Mouse (Mus musculus) lung, embryonic 15.5 days (tissue): Measurements from ENCODE around the gene Sox5. TPM values are rescaled to one million over a fixed set of nuclear protein-coding genes. Genes with fewer than 3 reads are reported as not detected.
A peak's percentile ranks its signal among the peaks of the same experiment; 100 is the strongest.

Source experiments
- ATAC-seq: fragments of 200-750 bp; cut with Nextera tagmentation; 2 replicates; pipeline ENCODE4 v1.8.0; 2017; ENCODE audit warnings: moderate number of reproducible peaks, borderline replicate concordance; ENCODE audit not compliant: low FRiP score, low TSS enrichment; ENCODE audit errors: extremely low read depth
- H3K27ac ChIP-seq: fragments of 300-500 bp; sonication (generic); 2 replicates; pipeline ENCODE4 v1.5.1; 2015; ENCODE audit warnings: moderate library complexity, mild to moderate bottlenecking, inconsistent platforms
- H3K27me3 ChIP-seq: fragments of 300-500 bp; sonication (generic); 2 replicates; pipeline ENCODE4 v1.6.1; 2015; ENCODE audit warnings: inconsistent platforms
- H3K36me3 ChIP-seq: fragments of 300-500 bp; sonication (generic); 2 replicates; pipeline ENCODE4 v1.6.1; 2015; ENCODE audit warnings: inconsistent platforms
- H3K4me1 ChIP-seq: fragments of 300-500 bp; sonication (generic); 2 replicates; pipeline ENCODE4 v1.6.1; 2015; ENCODE audit warnings: inconsistent platforms
- H3K4me2 ChIP-seq: fragments of 300-500 bp; sonication (generic); 2 replicates; pipeline ENCODE4 v1.6.1; 2015; ENCODE audit warnings: inconsistent platforms, mild to moderate bottlenecking, moderate library complexity
- H3K4me3 ChIP-seq: fragments of 300-500 bp; sonication (generic); 2 replicates; pipeline ENCODE4 v1.5.1; 2015; ENCODE audit warnings: mild to moderate bottlenecking, inconsistent platforms
- H3K9ac ChIP-seq: fragments of 300-500 bp; sonication (generic); 2 replicates; pipeline ENCODE4 v1.6.1; 2015; ENCODE audit warnings: inconsistent platforms
- H3K9me3 ChIP-seq: fragments of 300-500 bp; sonication (generic); 2 replicates; pipeline ENCODE4 v1.6.1; 2016; ENCODE audit warnings: inconsistent platforms
- WGBS: fragments of 180-500 bp; shearing (Covaris S2); methylation state at CpG from one replicate; pipeline ENCODE4 v1.1.7; 2015; 5-methylcytosine and 5-hydroxymethylcytosine counted together
- polyA plus RNA-seq: library from polyadenylated mRNA; unstranded; fragments of >200 nt; fragmentation: Nextera tagmentation; extraction: Ambion mirVana; gene quantifications from 2 replicates; pipeline ENCODE4 v1.2.1, GENCODE M21; 2015

Sox5 gene
- polyA plus RNA-seq, 1 experiment from 2014 or later = 23.7 TPM

DNA sequence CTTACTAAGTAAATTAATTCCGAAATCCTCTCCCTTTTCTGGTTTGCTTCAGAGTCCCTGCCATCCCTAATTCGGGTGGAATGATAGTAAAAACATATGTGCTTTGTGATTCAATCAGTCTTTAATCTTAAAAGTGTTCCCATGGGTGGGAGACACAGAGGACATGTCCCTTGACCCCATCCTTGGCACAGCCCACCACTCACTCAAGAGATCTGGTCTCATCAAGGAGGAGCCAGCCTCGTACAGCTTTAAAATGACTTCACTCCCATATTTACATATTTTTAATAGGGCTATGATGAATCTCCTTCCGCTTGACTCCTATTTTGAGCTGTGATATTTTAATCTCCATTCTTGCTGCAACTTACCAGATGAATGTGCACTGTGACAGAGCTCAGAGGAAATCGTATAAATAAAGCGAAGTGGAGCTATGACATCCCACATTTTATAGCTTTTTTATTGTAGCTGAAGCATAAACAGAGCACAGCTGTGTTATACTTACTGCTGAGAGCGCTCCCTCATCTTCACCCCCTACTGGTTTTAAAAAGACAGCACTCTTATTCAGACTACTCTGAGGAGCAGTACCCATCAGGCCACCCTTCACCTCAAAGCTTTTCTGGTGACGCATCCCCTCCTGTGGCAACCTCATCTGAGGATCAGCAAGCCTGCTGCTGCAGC is 185.1 kb downstream of the Sox5 start:
- Histone ChIP-seq H3K4me3 (no peak overlapping the region), H3K9ac (no peak overlapping the region), H3K4me1 (peaks cover 17% of the 10 kb centered on the region), H3K9me3 (no peaks in the 10 kb centered on the region), H3K36me3 (no peaks in the 10 kb centered on the region), H3K27me3 (no peaks in the 10 kb centered on the region), H3K4me2 (0 out of 2 replicates have a peak overlapping the region, but pooled peaks have one; percentile 11), H3K27ac (peak overlapping the region; percentile 34)
- WGBS = 34% methylated on average over 8 of the region's 8 CpGs
- ATAC-seq = peak; percentile 90

DNA sequence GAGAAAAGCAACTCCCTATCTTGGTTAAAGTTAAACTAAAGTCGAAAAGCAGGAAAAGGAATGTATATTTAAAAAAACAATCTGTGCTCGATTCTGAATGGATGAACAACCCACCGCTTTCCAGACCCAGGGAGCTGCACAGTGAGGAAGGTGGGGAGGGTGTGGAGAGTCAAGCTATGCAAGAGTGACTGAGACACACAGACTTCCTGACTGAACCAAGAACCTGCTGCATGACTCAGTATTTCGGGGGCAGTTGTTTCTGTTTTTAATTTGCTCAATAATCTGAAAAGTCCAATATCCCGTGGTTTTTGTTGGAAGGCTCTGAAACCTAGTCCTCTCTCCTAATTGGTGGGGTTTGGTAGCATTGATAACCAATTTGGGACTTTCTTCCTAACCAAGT is 196.9 kb downstream of the Sox5 start:
- ATAC-seq = no peak
- no peaks in the 10 kb centered on the region for H3K36me3 ChIP-seq
- H3K27me3 ChIP-seq = no peaks in the 10 kb centered on the region
- 36% methylated on average over 5 of the region's 5 CpGs for WGBS
- H3K27ac ChIP-seq = no peak overlapping the region
- H3K9ac ChIP-seq = no peak overlapping the region
- H3K4me1 ChIP-seq = peaks cover 14% of the 10 kb centered on the region; the same call in 1 of the 2 replicates
- H3K4me3 ChIP-seq = no peak overlapping the region
- H3K4me2 ChIP-seq = no peak overlapping the region
- no peaks in the 10 kb centered on the region for H3K9me3 ChIP-seq

DNA sequence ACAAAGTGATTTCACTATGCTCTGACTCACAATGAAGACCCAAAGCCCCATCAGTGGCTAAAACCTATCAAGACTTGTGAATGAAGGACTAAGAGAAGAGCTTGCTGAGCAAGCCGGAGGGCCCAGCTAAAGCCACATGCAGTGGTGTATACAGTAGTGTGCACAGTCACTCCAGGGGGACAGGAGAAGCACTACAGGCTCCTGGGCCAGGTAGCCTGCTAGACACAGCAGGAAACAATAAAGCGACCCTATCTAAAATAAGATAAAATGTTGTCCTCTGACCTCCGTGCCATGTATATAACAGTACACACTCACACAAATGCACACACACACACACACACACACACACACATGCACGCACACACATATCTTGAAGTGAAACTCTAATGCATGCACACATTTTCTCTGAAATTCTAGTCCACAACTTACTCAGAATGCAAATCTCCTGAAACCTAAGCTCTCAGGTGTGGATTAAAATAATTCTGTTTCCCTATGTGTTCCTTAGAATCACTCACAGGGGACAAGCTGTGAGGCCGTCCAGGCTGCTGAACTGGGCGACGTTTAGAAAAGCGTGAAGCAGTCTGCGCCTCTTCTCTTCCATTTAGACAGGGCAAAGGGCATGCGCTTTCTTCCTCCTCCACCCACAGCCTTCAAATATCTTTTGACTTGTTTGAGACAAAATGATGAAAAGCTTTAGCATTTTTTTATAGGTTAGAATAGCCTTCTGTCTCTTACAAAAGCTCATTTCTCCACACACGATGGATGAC is 197.5 kb downstream of the Sox5 start:
- no peak for ATAC-seq

DNA sequence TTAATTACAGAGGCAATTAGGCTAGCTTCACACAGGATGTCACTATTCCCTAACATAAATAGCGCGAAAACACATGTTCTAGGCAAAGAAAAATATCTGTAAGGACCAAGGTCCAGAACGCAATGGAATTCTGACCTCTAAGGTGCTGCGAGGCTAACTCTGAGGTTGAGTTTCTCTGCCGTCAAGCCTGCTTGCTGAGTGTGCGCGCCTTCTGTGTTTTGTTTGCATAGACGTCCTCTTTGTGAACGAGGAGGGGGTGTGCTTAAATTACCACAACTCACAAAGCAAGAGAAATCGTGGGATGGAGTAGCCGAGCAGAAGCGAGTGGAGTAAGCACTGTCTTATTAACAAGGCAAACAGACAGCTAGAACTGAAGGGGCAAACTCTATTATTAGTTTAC is 202.5 kb downstream of the Sox5 start:
- Histone ChIP-seq H3K9ac (no peak overlapping the region), H3K4me1 (peaks cover 14% of the 10 kb centered on the region; the same call in 1 of the 2 replicates), H3K27ac (no peak overlapping the region), H3K4me3 (no peak overlapping the region), H3K36me3 (no peaks in the 10 kb centered on the region), H3K9me3 (no peaks in the 10 kb centered on the region), H3K27me3 (no peaks in the 10 kb centered on the region), H3K4me2 (no peak overlapping the region)
- 46% methylated on average over 12 of the region's 12 CpGs for WGBS
- no peak for ATAC-seq

More for the DNA sequence above, 197.5 kb downstream of the Sox5 start:
- no peak overlapping the region for H3K4me2 ChIP-seq
- no peaks in the 10 kb centered on the region for H3K27me3 ChIP-seq
- WGBS = 54% methylated on average over 11 of the region's 11 CpGs
- no peaks in the 10 kb centered on the region for H3K36me3 ChIP-seq
- H3K9ac ChIP-seq = no peak overlapping the region
- H3K4me3 ChIP-seq = no peak overlapping the region
- 0 out of 2 replicates have a peak overlapping the region, but pooled peaks have one; percentile 11 for H3K27ac ChIP-seq
- H3K9me3 ChIP-seq = no peaks in the 10 kb centered on the region
- H3K4me1 ChIP-seq = peaks cover 20% of the 10 kb centered on the region; the same call in 1 of the 2 replicates

DNA sequence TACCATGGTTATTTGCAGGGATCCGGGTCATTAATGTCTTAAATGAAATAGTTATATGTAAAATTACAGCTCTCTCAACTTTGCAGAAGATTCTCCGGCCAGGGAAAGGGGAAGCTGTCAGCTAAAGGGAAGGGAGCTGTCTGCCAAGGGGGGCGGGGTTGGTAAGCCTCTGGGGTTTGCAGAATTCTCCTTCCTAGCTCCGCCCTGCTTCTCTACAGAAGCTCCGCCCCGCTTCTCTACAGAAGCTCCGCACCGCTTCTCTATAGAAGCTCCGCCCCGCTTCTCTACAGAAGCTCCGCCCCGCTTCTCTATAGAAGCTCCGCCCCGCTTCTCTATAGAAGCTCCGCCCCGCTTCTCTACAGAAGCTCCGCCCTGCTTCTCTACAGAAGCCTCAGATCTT is 210.9 kb downstream of the Sox5 start:
- no peak overlapping the region for H3K4me2 ChIP-seq
- H3K36me3 ChIP-seq = no peaks in the 10 kb centered on the region
- 0 out of 2 replicates have a peak, but pooled peaks cover 3% of the 10 kb centered on the region for H3K4me1 ChIP-seq
- 73% methylated on average over 17 of the region's 17 CpGs for WGBS
- H3K9me3 ChIP-seq = no peaks in the 10 kb centered on the region
- no peak overlapping the region for H3K4me3 ChIP-seq
- H3K27me3 ChIP-seq = no peaks in the 10 kb centered on the region
- no peak overlapping the region for H3K27ac ChIP-seq
- H3K9ac ChIP-seq = no peak overlapping the region
- no peak for ATAC-seq

DNA sequence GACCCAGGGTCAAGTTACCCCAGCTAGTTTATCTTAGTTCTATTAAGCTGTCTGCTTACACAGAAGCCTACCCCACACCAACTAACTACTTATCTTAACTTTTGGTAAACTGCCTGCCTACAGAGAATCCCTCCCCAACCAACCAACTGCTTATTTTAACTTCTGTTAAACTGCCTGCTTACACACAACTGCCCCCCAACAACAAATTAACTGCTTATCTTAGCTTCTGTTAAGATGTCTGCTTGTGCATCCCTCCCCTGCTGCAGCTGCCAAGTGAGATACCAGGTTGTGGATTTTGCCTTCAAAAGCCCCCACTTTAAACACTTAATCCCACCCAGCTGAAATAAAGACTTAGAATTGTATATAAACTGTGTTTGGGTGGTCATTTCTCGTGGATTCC is 215.9 kb downstream of the Sox5 start:
- no peak overlapping the region for H3K4me2 ChIP-seq
- no peaks in the 10 kb centered on the region for H3K27me3 ChIP-seq
- H3K9ac ChIP-seq = no peak overlapping the region
- WGBS = 61% methylated on average over 1 of the region's 1 CpGs
- H3K9me3 ChIP-seq = no peaks in the 10 kb centered on the region; the same call in 1 of the 2 replicates
- no peak overlapping the region for H3K27ac ChIP-seq
- no peaks in the 10 kb centered on the region for H3K4me1 ChIP-seq
- no peaks in the 10 kb centered on the region for H3K36me3 ChIP-seq
- ATAC-seq = no peak
- no peak overlapping the region for H3K4me3 ChIP-seq

DNA sequence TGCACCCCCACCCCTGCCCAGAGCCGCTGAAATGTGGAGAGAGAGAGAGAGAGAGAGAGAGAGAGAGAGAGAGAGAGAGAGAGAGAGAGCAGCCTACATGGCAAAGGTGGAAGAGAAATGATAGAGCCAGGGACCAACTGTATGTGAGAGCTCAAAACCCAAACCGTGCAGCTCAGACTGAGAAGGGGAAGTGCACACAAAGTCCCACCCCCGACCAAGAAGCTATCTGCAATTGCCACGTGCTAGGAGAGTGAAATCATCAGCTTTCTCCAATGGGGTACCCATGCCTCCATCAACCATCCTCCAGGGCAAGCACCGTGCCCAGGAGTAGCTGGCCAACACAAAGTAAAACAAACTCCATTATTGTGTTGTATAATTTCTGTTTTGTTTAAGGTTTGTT is 220.1 kb downstream of the Sox5 start:
- Histone ChIP-seq H3K27me3 (no peaks in the 10 kb centered on the region), H3K4me2 (no peak overlapping the region), H3K9ac (no peak overlapping the region), H3K27ac (no peak overlapping the region), H3K36me3 (no peaks in the 10 kb centered on the region), H3K4me1 (no peaks in the 10 kb centered on the region), H3K9me3 (no peaks in the 10 kb centered on the region; the same call in 1 of the 2 replicates), H3K4me3 (no peak overlapping the region)
- no peak for ATAC-seq
- WGBS = 63% methylated on average over 5 of the region's 5 CpGs

DNA sequence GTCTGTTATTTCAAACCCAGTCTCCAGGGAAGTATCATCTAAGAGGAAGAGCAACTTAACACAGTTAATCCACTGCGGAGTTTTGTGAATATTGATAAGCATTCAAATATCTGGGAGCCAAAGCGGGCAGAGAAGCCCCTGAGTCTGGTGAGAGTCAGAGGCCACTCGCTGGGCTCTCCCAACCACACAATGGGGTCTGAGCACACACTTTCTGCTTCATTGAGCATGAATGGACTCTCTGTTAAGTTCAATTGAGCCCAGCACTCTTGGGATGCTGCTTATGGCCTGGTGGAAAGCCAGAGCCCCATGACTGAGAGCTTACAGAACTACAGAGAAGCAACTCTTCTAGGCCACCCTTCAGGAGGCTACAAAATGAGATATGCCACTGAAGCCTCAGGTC is 221.6 kb downstream of the Sox5 start:
- H3K4me1 ChIP-seq = no peaks in the 10 kb centered on the region
- 86% methylated on average over 3 of the region's 3 CpGs for WGBS
- no peaks in the 10 kb centered on the region for H3K36me3 ChIP-seq
- no peaks in the 10 kb centered on the region for H3K27me3 ChIP-seq
- no peak for ATAC-seq
- no peak overlapping the region for H3K4me3 ChIP-seq
- H3K9me3 ChIP-seq = no peaks in the 10 kb centered on the region; the same call in 1 of the 2 replicates
- H3K27ac ChIP-seq = no peak overlapping the region
- no peak overlapping the region for H3K4me2 ChIP-seq
- no peak overlapping the region for H3K9ac ChIP-seq

DNA sequence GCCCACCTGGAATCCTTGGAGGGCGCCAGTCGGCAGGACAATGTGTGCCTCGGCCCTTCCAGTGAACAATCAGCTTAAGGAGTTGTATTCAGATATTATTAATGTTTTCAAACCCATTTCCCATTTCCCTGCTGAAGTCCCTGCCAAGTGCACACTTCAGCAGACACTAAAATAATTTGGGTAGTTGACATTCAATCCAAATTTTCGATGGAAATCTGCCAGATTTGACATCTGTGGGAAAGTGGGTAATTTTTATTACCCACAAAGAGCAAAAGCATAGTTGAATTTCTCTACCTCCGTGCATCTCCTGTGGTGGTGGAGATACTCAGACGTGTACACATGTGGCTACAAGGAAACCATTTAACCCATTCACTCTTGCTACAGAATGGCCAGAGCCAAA is 228.3 kb downstream of the Sox5 start:
- no peak for ATAC-seq
- Histone ChIP-seq H3K4me1 (no peaks in the 10 kb centered on the region), H3K27ac (no peak overlapping the region), H3K36me3 (no peaks in the 10 kb centered on the region), H3K27me3 (no peaks in the 10 kb centered on the region), H3K4me3 (no peak overlapping the region), H3K4me2 (no peak overlapping the region), H3K9ac (no peak overlapping the region), H3K9me3 (no peaks in the 10 kb centered on the region)
- 62% methylated on average over 6 of the region's 6 CpGs for WGBS

DNA sequence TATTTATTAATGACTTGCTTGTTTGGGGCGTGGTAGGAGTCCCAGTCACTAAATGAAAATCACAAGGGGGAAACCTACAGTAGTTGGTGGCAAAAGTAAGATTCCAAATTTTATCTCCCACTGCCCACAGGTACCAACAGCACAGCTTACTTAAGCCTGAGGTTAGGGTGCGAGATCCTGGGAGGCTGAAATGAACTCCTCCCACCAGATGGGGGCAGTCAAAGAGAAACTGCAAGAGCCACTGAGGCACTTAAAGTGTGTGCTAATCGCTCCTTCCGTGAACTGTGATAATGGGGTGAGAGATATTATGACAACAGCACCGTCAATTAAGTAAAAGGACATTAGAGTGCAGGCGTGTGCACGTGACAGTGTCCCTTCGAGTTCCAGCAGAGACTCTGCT is 232.8 kb downstream of the Sox5 start:
- no peak overlapping the region for H3K9ac ChIP-seq
- no peaks in the 10 kb centered on the region for H3K27me3 ChIP-seq
- no peak for ATAC-seq
- no peaks in the 10 kb centered on the region for H3K9me3 ChIP-seq
- WGBS = 84% methylated on average over 8 of the region's 8 CpGs
- H3K27ac ChIP-seq = no peak overlapping the region
- no peaks in the 10 kb centered on the region for H3K36me3 ChIP-seq
- no peak overlapping the region for H3K4me2 ChIP-seq
- H3K4me1 ChIP-seq = no peaks in the 10 kb centered on the region
- H3K4me3 ChIP-seq = no peak overlapping the region

DNA sequence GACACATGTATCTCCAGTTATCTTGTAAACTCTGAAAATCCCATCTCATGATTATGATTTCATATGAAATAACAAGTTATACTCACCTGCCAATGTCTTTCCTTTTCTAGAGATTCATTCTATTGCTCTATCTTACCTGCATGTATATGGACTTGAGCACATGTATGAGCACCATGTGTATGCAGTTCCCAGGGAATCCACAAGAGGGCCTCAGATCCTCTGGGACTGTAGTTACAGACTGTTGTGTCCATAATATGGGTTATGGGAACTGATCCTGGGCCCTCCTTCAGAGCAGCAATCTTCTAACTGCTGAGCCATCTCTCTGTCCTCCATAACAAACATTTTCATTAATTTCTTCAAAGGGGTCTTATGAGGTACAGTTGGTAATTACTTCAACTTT is 234.6 kb downstream of the Sox5 start:
- Histone ChIP-seq H3K4me3 (no peak overlapping the region), H3K9ac (no peak overlapping the region), H3K27ac (no peak overlapping the region), H3K27me3 (no peaks in the 10 kb centered on the region), H3K4me2 (no peak overlapping the region), H3K9me3 (no peaks in the 10 kb centered on the region), H3K4me1 (no peaks in the 10 kb centered on the region), H3K36me3 (no peaks in the 10 kb centered on the region)
- no peak for ATAC-seq

DNA sequence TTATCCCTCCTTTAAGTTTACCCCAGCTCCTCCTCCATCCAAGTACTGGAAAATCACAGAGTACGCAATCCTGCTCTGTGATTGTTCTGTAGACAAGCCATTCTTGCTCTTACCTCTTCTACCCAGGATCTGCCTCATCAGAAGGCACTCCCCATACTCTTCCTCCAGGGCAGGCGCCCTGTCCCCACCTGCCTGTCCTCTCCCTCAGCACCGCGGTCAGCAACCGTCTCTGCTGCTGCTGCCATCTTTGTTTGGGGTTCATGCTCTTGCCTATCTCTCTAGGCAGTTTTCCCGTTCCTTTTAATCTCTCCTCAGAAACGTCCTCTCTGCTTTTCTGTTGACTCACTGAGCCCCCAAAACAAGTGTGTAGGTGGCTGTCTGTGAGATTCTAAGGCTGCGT is 236.2 kb downstream of the Sox5 start:
- Histone ChIP-seq H3K4me1 (no peaks in the 10 kb centered on the region), H3K4me2 (no peak overlapping the region), H3K4me3 (no peak overlapping the region), H3K9ac (no peak overlapping the region), H3K9me3 (no peaks in the 10 kb centered on the region), H3K27ac (no peak overlapping the region), H3K27me3 (no peaks in the 10 kb centered on the region), H3K36me3 (no peaks in the 10 kb centered on the region)
- 88% methylated on average over 8 of the region's 8 CpGs for whole genome bisulfite sequencing
- ATAC-seq = no peak
